Mouse (Mus musculus) bone marrow, adult 2 months (tissue): Measurements from ENCODE around the gene Cox6a2.

Experiments
- CTCF ChIP-seq: fragments of 200-500 bp; IDR thresholded peaks from 2 replicates; pipeline ENCODE4 v1.5.1; 2011; ENCODE audit warnings: low read length, control low read depth; ENCODE audit not compliant: control insufficient read depth, insufficient read depth
- POLR2A ChIP-seq: fragments of 200-500 bp; IDR thresholded peaks from 2 replicates; pipeline ENCODE4 v1.6.1; 2011; ENCODE audit warnings: low read depth, mild to moderate bottlenecking, control low read depth, low read length, borderline replicate concordance; ENCODE audit not compliant: control insufficient read depth

DNA sequence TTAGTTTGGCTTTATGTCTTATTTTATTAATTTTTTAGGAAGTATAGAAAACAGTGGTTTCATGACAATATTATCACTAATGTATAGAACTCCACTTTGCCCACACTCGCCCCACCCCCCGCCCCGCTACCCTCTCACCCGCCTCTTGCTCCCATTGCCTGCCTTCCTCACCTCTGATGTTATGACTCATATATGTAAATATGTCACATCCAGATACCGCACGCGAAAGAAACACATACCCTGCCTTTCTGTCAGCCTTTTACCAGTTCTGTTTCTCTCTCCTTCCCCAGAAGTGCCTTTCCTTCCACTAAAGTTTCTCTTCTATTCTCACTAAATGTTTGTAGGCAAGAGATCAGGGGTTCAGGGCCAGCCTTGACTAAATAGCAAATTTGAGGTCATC lies 39.8 kb downstream of the Cox6a2 start:
- no peak for TF ChIP-seq CTCF
- no peak for TF ChIP-seq POLR2A
